Mouse (Mus musculus) layer of hippocampus, postnatal 25 days (tissue): ENCODE measurements around the gene Zic1. TPM values are rescaled to one million over a fixed set of nuclear protein-coding genes. Genes with fewer than 3 reads are reported as not detected.

Source experiments
- DNase-seq, 2 experiments: peaks; one replicate each; pipeline ENCODE4 v3.0.0; 2022; ENCODE audit warnings: mixed read lengths in 2 of 2, low spot score in 1 of 2; ENCODE audit errors: extremely low spot score in 1 of 2
- total RNA-seq, 2 experiments: library from RNA; stranded (reverse); gene quantifications; 2 replicates each; pipeline ENCODE4 v1.2.3; 2021

Zic1 gene
- total RNA-seq, 2 experiments from 2014 or later: 10.1 to 13.2 TPM

GRCm38 (mm10) chr9:91355629-91356352, 9.8 kb downstream of the Zic1 start:
- no peak for DNase-seq

GRCm38 (mm10) chr9:91355270-91355589, 10.4 kb downstream of the Zic1 start:
- DNase-seq: no peak

- DNase-seq: no peak
Measured at GRCm38 (mm10) chr9:91354434-91355269, 11.0 kb downstream of the Zic1 start.

GRCm38 (mm10) chr9:91353551-91354433, 11.8 kb downstream of the Zic1 start:
- no peak for DNase-seq

- no peak for DNase-seq
Measured at GRCm38 (mm10) chr9:91352786-91353185, 12.8 kb downstream of the Zic1 start.

GRCm38 (mm10) chr9:91351961-91352411, 13.6 kb downstream of the Zic1 start:
- DNase-seq: no peak

GRCm38 (mm10) chr9:91351361-91351760, 14.2 kb downstream of the Zic1 start:
- no peak for DNase-seq

GRCm38 (mm10) chr9:91350861-91351291, 14.7 kb downstream of the Zic1 start:
- DNase-seq: no peak

- no peak for DNase-seq
Measured at GRCm38 (mm10) chr9:91350211-91350791, 15.3 kb downstream of the Zic1 start.

GRCm38 (mm10) chr9:91348746-91349145, 16.9 kb downstream of the Zic1 start:
- DNase-seq: no peak

- no peak for DNase-seq
Measured at GRCm38 (mm10) chr9:91347591-91347990, 18.0 kb downstream of the Zic1 start.

Other genes starting within 250 kb of the Zic1 start
- 1 to 10 TPM; 2.0 to 2.1 TPM for gene Zic4, start 3.4 kb downstream of the Zic1 start, total RNA-seq